Mouse (Mus musculus) CH12.LX (cell line): ENCODE measurements around the gene Efr3b. TPM values are rescaled to one million over a fixed set of nuclear protein-coding genes. Genes with fewer than 3 reads are reported as not detected.
A peak's percentile ranks its signal among the peaks of the same experiment; 100 is the strongest.

Source experiments
- DNase-seq: peaks from one replicate; pipeline ENCODE4 v3.0.0-alpha.2; 2013; ENCODE audit errors: extremely low read depth
- H3K27ac ChIP-seq: 2 replicates; pipeline ENCODE4 v1.5.1; 2012; ENCODE audit warnings: low read depth, mild to moderate bottlenecking, control low read depth, moderate library complexity; ENCODE audit not compliant: insufficient read depth
- H3K27me3 ChIP-seq: replicated peaks from 2 replicates; pipeline ENCODE3; 2012; ENCODE audit warnings: inconsistent platforms
- H3K36me3 ChIP-seq, 2 experiments: replicated peaks in 1 of 2; 2 replicates each; pipeline versions ENCODE3 to v1.6.1; 2012; ENCODE audit warnings: inconsistent platforms in 1 of 2, low read length in 1 of 2, mild to moderate bottlenecking in 1 of 2, mixed read lengths in 1 of 2, moderate library complexity in 1 of 2; ENCODE audit not compliant: control insufficient read depth in 1 of 2, insufficient read depth in 1 of 2
- H3K4me1 ChIP-seq, 2 experiments: 2 replicates each; pipeline ENCODE4 v1.6.1; 2012; ENCODE audit warnings: inconsistent platforms in 1 of 2, moderate library complexity in 1 of 2; ENCODE audit not compliant: insufficient read depth in 2 of 2, control insufficient read depth in 1 of 2
- H3K4me2 ChIP-seq: 2 replicates; pipeline ENCODE4 v1.6.1; 2012; ENCODE audit warnings: low read depth, mild to moderate bottlenecking, control low read depth; ENCODE audit not compliant: poor library complexity, insufficient read depth, severe bottlenecking
- H3K4me3 ChIP-seq, 3 experiments: fragments of 150-350 bp in 1 of 3; sonication (generic) in 1 of 3; replicated peaks in 1 of 3; 2 replicates each; pipeline versions ENCODE3 to v1.5.1; 2011 to 2012; ENCODE audit warnings: low read depth in 2 of 3, low read length in 2 of 3, mild to moderate bottlenecking in 2 of 3, moderate library complexity in 2 of 3, control low read depth in 1 of 3, improper control_type of control experiment in 1 of 3, inconsistent platforms in 1 of 3, mixed read lengths in 1 of 3; ENCODE audit not compliant: poor library complexity in 1 of 3
- H3K79me2 ChIP-seq: replicated peaks from 2 replicates; pipeline ENCODE4 v1.6.1; 2012; ENCODE audit warnings: mild to moderate bottlenecking, moderate library complexity; ENCODE audit not compliant: control insufficient read depth, poor library complexity, insufficient read depth, severe bottlenecking; ENCODE audit errors: extremely low read depth
- H3K9ac ChIP-seq: 2 replicates; pipeline ENCODE4 v1.6.1; 2012; ENCODE audit warnings: low read depth, mild to moderate bottlenecking, control low read depth, moderate library complexity; ENCODE audit not compliant: insufficient read depth
- H3K9me3 ChIP-seq: replicated peaks from 2 replicates; pipeline ENCODE3; 2012; ENCODE audit warnings: low read length, inconsistent platforms, mixed read lengths
- CTCF ChIP-seq, 2 experiments: IDR thresholded peaks in 1 of 2; conservative IDR thresholded peaks in 1 of 2; 2 replicates each; pipeline ENCODE4 v1.5.1; 2011 to 2012; ENCODE audit warnings: low read depth in 2 of 2, low read length in 2 of 2, improper control_type of control experiment in 1 of 2, inconsistent platforms in 1 of 2, mild to moderate bottlenecking in 1 of 2, moderate library complexity in 1 of 2
- MAFK ChIP-seq: IDR thresholded peaks from 2 replicates; pipeline ENCODE4 v1.6.1; 2011; ENCODE audit warnings: low read length, improper control_type of control experiment; ENCODE audit not compliant: insufficient replicate concordance
- MXI1 ChIP-seq: IDR thresholded peaks from 2 replicates; pipeline ENCODE4 v1.6.1; 2011; ENCODE audit warnings: mild to moderate bottlenecking, low read depth, low read length, improper control_type of control experiment
- RAD21 ChIP-seq: IDR thresholded peaks from 2 replicates; pipeline ENCODE4 v1.6.1; 2011; ENCODE audit warnings: low read depth, mild to moderate bottlenecking, low read length, improper control_type of control experiment, moderate library complexity
- SIN3A ChIP-seq: IDR thresholded peaks from 2 replicates; pipeline ENCODE4 v1.6.1; 2012; ENCODE audit warnings: low read length, improper control_type of control experiment, inconsistent platforms
- SMC3 ChIP-seq: IDR thresholded peaks from 2 replicates; pipeline ENCODE4 v1.6.1; 2011; ENCODE audit warnings: low read depth, low read length, improper control_type of control experiment
- ZC3H11A ChIP-seq: IDR thresholded peaks from 2 replicates; pipeline ENCODE4 v1.6.1; 2012; ENCODE audit warnings: low read depth, mild to moderate bottlenecking, inconsistent platforms, low read length, improper control_type of control experiment
- ZNF384 ChIP-seq: IDR thresholded peaks from 2 replicates; pipeline ENCODE4 v1.6.1; 2012; ENCODE audit warnings: low read depth, low read length, improper control_type of control experiment, inconsistent platforms
- dilution Hi-C: fragments of 300-500 bp; cut with MboI; formaldehyde crosslinking; loops from 2 replicates; pipeline ENCODE4 v1.14.3; 2020; ENCODE audit warnings: low sequenced_read_pairs; ENCODE audit not compliant: extremely low pct_unique_long_range_greater_than_20kb, extremely low pct_ligation_motif_present
- in situ Hi-C: fragments of 300-500 bp; cut with MboI; formaldehyde crosslinking; loops from 3 replicates; pipeline ENCODE4 v1.14.3; 2019; ENCODE audit warnings: low sequenced_read_pairs, low pct_ligation_motif_present, low pct_unique_long_range_greater_than_20kb, mixed read lengths
- polyA plus RNA-seq: library from polyadenylated mRNA; unstranded; fragments of >175 nt; gene quantifications from 2 replicates; pipeline ENCODE4 v1.2.1, GENCODE M21; 2012; ENCODE audit warnings: low read depth; ENCODE audit not compliant: insufficient read length
- total RNA-seq, 2 experiments: library from RNA; depleted of rRNA; stranded (reverse); fragments of 300-350 nt in 1 of 2; fragments of >200 nt in 1 of 2; gene quantifications; 2 replicates each; pipeline ENCODE4 v1.2.3; 2012 to 2014

The Efr3b gene
- total and polyA plus RNA-seq, 3 experiments: 0.68 to 2.1 (median 0.82) TPM

GRCm38 (mm10) chr12:3956351-3956750 lies 82.4 kb downstream of the Efr3b start:
- H3K4me1 ChIP-seq: peaks cover 2 to 6% of the 10 kb centered on the region in 2 experiments; a peak in 2 of 4 replicates
- TF ChIP-seq SMC3: 0 out of 2 replicates have a peak, but pooled peaks have one; percentile 13
- TF ChIP-seq ZC3H11A: no peak
- no peak for TF ChIP-seq MXI1
- peak; percentile 31 for TF ChIP-seq RAD21
- 0 out of 2 replicates have a peak, but pooled peaks have one; percentile 24 for TF ChIP-seq MAFK
- peak; percentile 59 to 69 for TF ChIP-seq CTCF (conservative IDR thresholded peaks at IDR 0.05 in 1 of 2, IDR thresholded peaks at IDR 0.05 in 1 of 2; ENCODE audit: low read depth in 2 of 2, low read length in 2 of 2)
- H3K27ac ChIP-seq: no peak overlapping the region
- in situ Hi-C loops (no loop called here), dilution Hi-C loops (no loop called here)
- H3K9me3 ChIP-seq: no peaks in the 10 kb centered on the region
- H3K27me3 ChIP-seq: peaks cover 38% of the 10 kb centered on the region
- no peak overlapping the region for H3K4me2 ChIP-seq
- no peak overlapping the region for H3K9ac ChIP-seq
- no peak overlapping the region for H3K4me3 ChIP-seq
- peak; percentile 49 for DNase-seq
- H3K36me3 ChIP-seq: no peaks in the 10 kb centered on the region
- H3K79me2 ChIP-seq: no peaks in the 10 kb centered on the region

DNA sequence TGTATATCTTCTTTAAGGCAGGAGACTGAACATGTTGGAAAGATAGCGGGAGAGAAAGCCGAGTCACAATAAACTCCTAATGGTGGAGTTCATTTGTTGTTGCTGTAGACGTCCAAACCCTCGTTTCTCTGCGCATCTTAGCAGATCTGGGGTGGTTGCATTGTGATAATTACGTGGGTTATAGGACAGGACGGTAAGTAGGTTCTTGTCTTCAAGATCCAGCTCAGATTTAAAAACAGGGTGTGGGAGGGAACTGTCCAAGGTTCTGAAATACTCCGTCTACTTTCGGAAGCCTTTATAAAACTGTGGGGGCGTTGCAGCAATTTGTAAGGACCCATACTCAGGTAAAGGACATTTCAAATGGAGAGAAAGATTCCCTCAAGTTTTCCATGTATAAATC lies 83.3 kb downstream of the Efr3b start:
- H3K79me2 ChIP-seq: no peaks in the 10 kb centered on the region
- peak; percentile 60; the same call in 1 of the 2 replicates for TF ChIP-seq SIN3A
- TF ChIP-seq ZC3H11A: no peak
- H3K4me2 ChIP-seq: no peak overlapping the region
- H3K9me3 ChIP-seq: no peaks in the 10 kb centered on the region
- H3K27ac ChIP-seq: no peak overlapping the region
- no peak overlapping the region for H3K4me3 ChIP-seq
- H3K9ac ChIP-seq: no peak overlapping the region
- DNase-seq: peak; percentile 21
- no peaks in the 10 kb centered on the region for H3K36me3 ChIP-seq
- H3K4me1 ChIP-seq: peaks cover 2 to 6% of the 10 kb centered on the region in 2 experiments; a peak in 2 of 4 replicates
- H3K27me3 ChIP-seq: peaks cover 38% of the 10 kb centered on the region
- in situ Hi-C loops (no loop called here), dilution Hi-C loops (no loop called here)

- in situ Hi-C loops: no loop called here
- no peaks in the 10 kb centered on the region for H3K36me3 ChIP-seq
- peaks cover 2 to 5% of the 10 kb centered on the region in 2 experiments; a peak in 2 of 4 replicates for H3K4me1 ChIP-seq
- no peak for TF ChIP-seq ZNF384
- no peak within 1 kb of the TSS for H3K27ac ChIP-seq
- H3K27me3 ChIP-seq: peaks cover 38% of the 10 kb centered on the region
- H3K9ac ChIP-seq: no peak within 1 kb of the TSS
- no peaks in the 10 kb centered on the region for H3K9me3 ChIP-seq
- DNase-seq: no peak
- dilution Hi-C loops: no loop called here
- H3K79me2 ChIP-seq: no peaks in the 10 kb centered on the region
- H3K4me3 ChIP-seq: no peak within 1 kb of the TSS
- H3K4me2 ChIP-seq: no peak within 1 kb of the TSS
Observed at GRCm38 (mm10) chr12:3954651-3955050, 84.1 kb downstream of the Efr3b start, which contains the start of gene Pomc. Pomc (plus strand) TSS chr12:3954951.
